In the genomic region with DNA sequence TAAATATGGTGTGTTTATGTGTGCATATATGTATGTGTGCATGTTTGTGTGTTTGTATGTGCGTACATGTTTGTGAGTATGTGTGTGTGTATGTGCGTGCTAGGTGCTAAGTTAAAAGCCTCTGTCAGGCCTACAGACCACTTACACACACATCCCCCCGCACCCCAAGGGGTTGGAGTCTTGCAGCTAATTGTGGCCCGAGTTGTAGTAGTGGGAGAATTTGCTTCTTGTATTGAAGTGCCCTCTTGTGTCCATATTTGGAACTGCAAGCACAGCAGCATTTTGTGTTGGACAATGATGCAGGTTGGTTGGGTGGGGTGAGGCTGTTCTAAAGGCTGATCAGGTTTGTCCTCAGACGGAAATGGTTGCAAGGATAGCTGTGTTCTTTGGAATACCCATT, we compare ENCODE assay signal across 10 mouse cellular contexts. TPM values are rescaled to one million over a fixed set of nuclear protein-coding genes. Genes with fewer than 3 reads are reported as not detected.
DNase-seq lines count a peak whose midpoint lies in the region; ATAC-seq and TF ChIP-seq lines count a peak whose summit lies in the region.
"Had no signal": no experiment of that assay in that cellular context is flagged by ENCODE, and none has a peak within 500 bp of the region (broad histone marks: within the 10 kb centered on the region; RNA-seq: fewer than 3 reads in every experiment).

No protein-coding gene starts in this region.

- H3K27ac ChIP-seq in intestine, embryonic 15.5 days, result no peak overlapping the region
- no peak overlapping the region for H3K27ac ChIP-seq in thymus, adult 2 months (ENCODE audit: control insufficient read depth, insufficient read depth, low read length)
- H3K27ac ChIP-seq: embryonic facial prominence, embryonic 15.5 days; stomach, embryonic 15.5 days had no signal

- intact Hi-C loops in left cerebral cortex, postnatal 25 days (cut with DNase I), result loop anchor here (1.0 kb wide), 1 partner anchor 66 kb away; no protein-coding TSS in a partner anchor

- no peak overlapping the region for H3K4me3 ChIP-seq in intestine, embryonic 15.5 days (replicated peaks)
- no peak overlapping the region for H3K4me3 ChIP-seq in thymus, adult 2 months (ENCODE audit: control insufficient read depth, insufficient read depth, low read length)
- H3K4me3 ChIP-seq: embryonic facial prominence, embryonic 15.5 days; stomach, embryonic 15.5 days had no signal

- ATAC-seq in intestine, embryonic 15.5 days, result peak; percentile 60

- H3K36me3 ChIP-seq in intestine, embryonic 15.5 days, result no peaks in the 10 kb centered on the region
- H3K36me3 ChIP-seq in thymus, adult 2 months (ENCODE audit: control insufficient read depth, insufficient read depth, low read length), result no peaks in the 10 kb centered on the region
- H3K36me3 ChIP-seq: embryonic facial prominence, embryonic 15.5 days; stomach, embryonic 15.5 days had no signal

- no peaks in the 10 kb centered on the region for H3K9me3 ChIP-seq in intestine, embryonic 15.5 days
- H3K9me3 ChIP-seq: embryonic facial prominence, embryonic 15.5 days; stomach, embryonic 15.5 days had no signal

- no peak for TF ChIP-seq POLR2A in thymus, adult 2 months (IDR thresholded peaks at IDR 0.05; ENCODE audit: control insufficient read depth, extremely low read depth, insufficient read depth, low read length, poor library complexity)

- no peak for TF ChIP-seq CTCF in thymus, adult 2 months (IDR thresholded peaks at IDR 0.05; ENCODE audit: borderline replicate concordance, control insufficient read depth, extremely low read depth, insufficient read depth, low read length, poor library complexity)

- WGBS in intestine, embryonic 15.5 days, result 36% methylated on average over 5 of the region's 5 CpGs
- 32% methylated on average over 5 of the region's 5 CpGs for WGBS in thymus, adult 2 months

- no peaks in the 10 kb centered on the region for H3K4me1 ChIP-seq in intestine, embryonic 15.5 days (replicated peaks)
- H3K4me1 ChIP-seq in thymus, adult 2 months (replicated peaks; ENCODE audit: control insufficient read depth, insufficient read depth, low read length), result no peaks in the 10 kb centered on the region
- H3K4me1 ChIP-seq: embryonic facial prominence, embryonic 15.5 days; stomach, embryonic 15.5 days had no signal

- peak; percentile 83 for DNase-seq in ovary, postnatal 14 days (ENCODE audit: low spot score)
- DNase-seq in ovary, adult 18-20 months (ENCODE audit: low spot score), result no peak
- peak; percentile 70 for DNase-seq in cerebellum, adult 11 months
- DNase-seq in frontal cortex, postnatal 10 days (ENCODE audit: low spot score in 2 of 2), result peak; percentile 39 to 56
- DNase-seq in left cerebral cortex, postnatal 25 days (ENCODE audit: low spot score in 2 of 2), result peak; percentile 76 to 78
- DNase-seq in monocyte, adult 2 months (ENCODE audit: low read depth in 1 of 2, low spot score in 2 of 2), result peak; percentile 13 to 39
- peak; percentile 70 for DNase-seq in thymus, adult 2 months

- H3K9ac ChIP-seq in intestine, embryonic 15.5 days, result no peak overlapping the region
- H3K9ac ChIP-seq: embryonic facial prominence, embryonic 15.5 days; stomach, embryonic 15.5 days had no signal

- H3K27me3 ChIP-seq in intestine, embryonic 15.5 days (replicated peaks), result no peaks in the 10 kb centered on the region
- no peaks in the 10 kb centered on the region for H3K27me3 ChIP-seq in thymus, adult 2 months (ENCODE audit: control insufficient read depth, insufficient read depth, low read length)
- H3K27me3 ChIP-seq: embryonic facial prominence, embryonic 15.5 days; stomach, embryonic 15.5 days had no signal

- no peak overlapping the region for H3K4me2 ChIP-seq in intestine, embryonic 15.5 days (replicated peaks)
- H3K4me2 ChIP-seq: embryonic facial prominence, embryonic 15.5 days; stomach, embryonic 15.5 days had no signal

RNA-seq across cellular contexts. Expression of gene Ifi27l2b, which starts 35.7 kb away (rescaled TPM):
- polyA plus RNA-seq in intestine, embryonic 15.5 days (2015; fragmentation: Nextera tagmentation; extraction: Ambion mirVana), result 25.4 and 30.5 TPM in 2 replicates
- not detected for total RNA-seq in left cerebral cortex, postnatal 25 days (2021)
- polyA plus RNA-seq in thymus, adult 2 months (2012; rRNA removed), result 0.62 and 1.1 TPM in 2 replicates

RNA-seq across cellular contexts. Expression of gene Ppp4r4, which starts 39.3 kb away (rescaled TPM):
- 1.2 and 1.3 TPM in 2 replicates for polyA plus RNA-seq in intestine, embryonic 15.5 days (2015; fragmentation: Nextera tagmentation; extraction: Ambion mirVana)
- 10 to 100 TPM; 21.5 to 23.4 TPM for total RNA-seq in left cerebral cortex, postnatal 25 days (2021)
- 0.12 and 0.15 TPM in 2 replicates for polyA plus RNA-seq in thymus, adult 2 months (2012; rRNA removed)

RNA-seq across cellular contexts. Expression of gene Ifi27l2a, which starts 49.3 kb away (rescaled TPM):
- polyA plus RNA-seq in intestine, embryonic 15.5 days (2015; fragmentation: Nextera tagmentation; extraction: Ambion mirVana), result 19.2 and 20.8 TPM in 2 replicates
- 1 to 10 TPM; 1.4 to 1.5 TPM for total RNA-seq in left cerebral cortex, postnatal 25 days (2021)
- 1,465 and 2,132 TPM in 2 replicates for polyA plus RNA-seq in thymus, adult 2 months (2012; rRNA removed)

RNA-seq across cellular contexts. Expression of gene Ifi27, which starts 58.8 kb away (rescaled TPM):
- 45.6 and 48.8 TPM in 2 replicates for polyA plus RNA-seq in intestine, embryonic 15.5 days (2015; fragmentation: Nextera tagmentation; extraction: Ambion mirVana)
- total RNA-seq in left cerebral cortex, postnatal 25 days (2021), result 10 to 100 TPM; 48.9 to 51.2 TPM
- polyA plus RNA-seq in thymus, adult 2 months (2012; rRNA removed), result 457 and 540 TPM in 2 replicates

Comparison
In these comparisons a context has a peak if more than half of its experiments do, and no peak if none do; other contexts are left out.
1. RNA of gene Ifi27l2b, which starts 35.7 kb away (polyA plus RNA-seq): 25.4 to 30.5 TPM in intestine, embryonic 15.5 days; 0.62 to 1.1 TPM in thymus, adult 2 months; every median in the first group is over 10 times any median in the second.
2. RNA of gene Ifi27l2a, which starts 49.3 kb away (polyA plus RNA-seq): 1,465 to 2,132 TPM in thymus, adult 2 months; 19.2 to 20.8 TPM in intestine, embryonic 15.5 days; every median in the first group is over 10 times any median in the second.